Mouse (Mus musculus) hindbrain, embryonic 13.5 days (tissue): ENCODE data around the gene Mrc1. TPM values are rescaled to one million over a fixed set of nuclear protein-coding genes. Genes with fewer than 3 reads are reported as not detected.

Experiments used
- ATAC-seq: fragments of 200-750 bp; cut with Nextera tagmentation; 2 replicates; pipeline ENCODE4 v1.8.0; 2017; ENCODE audit warnings: moderate TSS enrichment; ENCODE audit not compliant: low FRiP score
- H3K27ac ChIP-seq: fragments of 300-500 bp; sonication (generic); 2 replicates; pipeline ENCODE4 v1.5.1; 2015; ENCODE audit warnings: inconsistent platforms, mild to moderate bottlenecking, moderate library complexity
- H3K27me3 ChIP-seq: fragments of 300-500 bp; sonication (generic); 2 replicates; pipeline ENCODE4 v1.6.1; 2015; ENCODE audit warnings: mild to moderate bottlenecking, inconsistent platforms
- H3K36me3 ChIP-seq: fragments of 300-500 bp; sonication (generic); 2 replicates; pipeline ENCODE4 v1.6.1; 2015; ENCODE audit warnings: mild to moderate bottlenecking, inconsistent platforms
- H3K4me1 ChIP-seq: fragments of 300-500 bp; sonication (generic); replicated peaks from 2 replicates; pipeline ENCODE4 v1.6.1; 2015; ENCODE audit warnings: inconsistent platforms
- H3K4me2 ChIP-seq: fragments of 300-500 bp; sonication (generic); 2 replicates; pipeline ENCODE4 v1.6.1; 2015; ENCODE audit warnings: inconsistent platforms, mild to moderate bottlenecking, moderate library complexity
- H3K4me3 ChIP-seq: fragments of 300-500 bp; sonication (generic); 2 replicates; pipeline ENCODE4 v1.5.1; 2015; ENCODE audit warnings: mild to moderate bottlenecking, inconsistent platforms
- H3K9ac ChIP-seq: fragments of 300-500 bp; sonication (generic); 2 replicates; pipeline ENCODE4 v1.6.1; 2015; ENCODE audit warnings: mild to moderate bottlenecking, inconsistent platforms
- H3K9me3 ChIP-seq: fragments of 300-500 bp; sonication (generic); 2 replicates; pipeline ENCODE4 v1.6.1; 2016; ENCODE audit warnings: inconsistent platforms
- WGBS: fragments of 180-500 bp; shearing (Covaris S2); methylation state at CpG from one replicate; pipeline ENCODE4 v1.1.7; 2015; 5-methylcytosine and 5-hydroxymethylcytosine counted together
- polyA plus RNA-seq: library from polyadenylated mRNA; unstranded; fragments of >200 nt; fragmentation: Nextera tagmentation; extraction: Ambion mirVana; gene quantifications from 2 replicates; pipeline ENCODE4 v1.2.1, GENCODE M21; 2015

Mrc1 gene
- polyA plus RNA-seq, 1 experiment from 2014 or later, result 5.6 TPM

DNA sequence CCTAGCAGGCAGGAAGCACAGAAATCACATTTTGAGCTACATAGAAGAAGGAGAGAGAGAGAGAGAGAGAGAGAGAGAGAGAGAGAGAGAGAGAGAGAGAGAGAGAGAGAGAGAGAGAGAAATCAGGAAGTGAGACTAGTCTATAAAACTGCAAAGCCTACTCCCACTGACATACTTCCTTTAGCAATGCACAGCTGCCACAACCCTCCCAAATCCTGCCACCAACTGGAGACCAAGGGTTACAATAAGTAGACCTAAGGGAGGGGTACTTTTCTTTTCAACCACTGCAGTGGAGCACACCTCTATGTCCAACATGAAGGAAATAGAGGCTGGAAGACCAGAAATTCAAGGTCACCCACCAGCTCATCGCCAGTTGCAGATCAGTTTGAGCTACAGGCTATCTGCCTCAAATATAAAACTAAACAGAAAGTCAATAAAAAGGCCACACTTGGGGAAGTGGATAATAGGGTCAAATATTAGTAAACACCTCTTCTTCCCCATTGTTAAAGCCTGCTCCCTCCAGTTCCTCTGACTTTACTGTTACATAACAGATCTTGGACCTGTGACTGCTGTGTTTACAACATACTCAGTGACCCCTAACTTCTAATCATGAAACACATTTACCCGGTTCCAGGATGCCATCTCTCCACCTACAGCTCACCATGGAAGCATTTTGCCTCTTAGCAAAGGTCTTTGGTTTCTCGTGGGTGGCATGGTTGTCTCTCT, 20.8 kb downstream of the Mrc1 start:
- 85% methylated on average over 3 of the region's 3 CpGs for WGBS
- H3K4me1 ChIP-seq, result no peaks in the 10 kb centered on the region
- H3K9ac ChIP-seq, result no peak overlapping the region
- no peak overlapping the region for H3K4me2 ChIP-seq
- ATAC-seq, result no peak
- H3K27ac ChIP-seq, result no peak overlapping the region
- H3K27me3 ChIP-seq, result no peaks in the 10 kb centered on the region
- no peak overlapping the region for H3K4me3 ChIP-seq
- no peaks in the 10 kb centered on the region for H3K36me3 ChIP-seq
- no peaks in the 10 kb centered on the region for H3K9me3 ChIP-seq

- Histone ChIP-seq H3K9ac (no peak overlapping the region), H3K4me3 (no peak overlapping the region), H3K27me3 (no peaks in the 10 kb centered on the region), H3K9me3 (no peaks in the 10 kb centered on the region), H3K27ac (no peak overlapping the region), H3K4me2 (no peak overlapping the region), H3K36me3 (no peaks in the 10 kb centered on the region), H3K4me1 (no peaks in the 10 kb centered on the region)
- ATAC-seq, result no peak
- WGBS, result 87% methylated on average over 3 of the region's 3 CpGs
Measured at GRCm38 (mm10) chr2:14251938-14252337, 22.7 kb downstream of the Mrc1 start.

DNA sequence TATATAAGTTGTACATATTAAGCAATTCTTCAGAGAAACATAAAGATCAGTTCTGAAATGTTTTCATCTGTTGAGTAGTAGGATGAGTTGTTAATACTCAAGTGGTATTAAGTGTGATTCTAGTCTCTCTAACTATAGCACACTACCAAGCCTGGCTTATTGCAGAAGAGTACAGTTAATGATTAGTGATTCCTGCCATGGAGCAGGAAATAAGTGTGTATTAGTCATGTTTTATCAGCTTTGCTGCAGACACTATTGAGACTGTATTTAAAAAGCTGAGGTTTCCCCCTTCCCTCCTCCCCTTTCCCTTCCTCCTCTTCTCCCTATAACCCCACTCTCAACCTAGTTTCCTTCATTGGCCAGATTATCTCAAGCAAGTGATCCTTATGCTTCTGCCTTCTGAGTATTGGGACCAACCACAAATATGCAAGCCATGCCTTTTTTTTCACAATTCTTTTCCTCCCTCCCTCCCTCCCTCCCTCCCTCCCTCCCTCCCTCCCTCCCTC, 29.2 kb downstream of the Mrc1 start:
- Histone ChIP-seq H3K27me3 (no peaks in the 10 kb centered on the region), H3K4me3 (no peak overlapping the region), H3K36me3 (no peaks in the 10 kb centered on the region), H3K4me2 (no peak overlapping the region), H3K9ac (no peak overlapping the region), H3K27ac (no peak overlapping the region), H3K9me3 (no peaks in the 10 kb centered on the region), H3K4me1 (no peaks in the 10 kb centered on the region)
- ATAC-seq, result no peak

GRCm38 (mm10) chr2:14262090-14262489, 32.9 kb downstream of the Mrc1 start:
- Histone ChIP-seq H3K4me3 (no peak overlapping the region), H3K27me3 (no peaks in the 10 kb centered on the region), H3K4me1 (no peaks in the 10 kb centered on the region), H3K4me2 (no peak overlapping the region), H3K36me3 (no peaks in the 10 kb centered on the region), H3K9ac (no peak overlapping the region), H3K9me3 (no peaks in the 10 kb centered on the region), H3K27ac (no peak overlapping the region)
- WGBS, result 86% methylated on average over 1 of the region's 1 CpGs
- no peak for ATAC-seq

DNA sequence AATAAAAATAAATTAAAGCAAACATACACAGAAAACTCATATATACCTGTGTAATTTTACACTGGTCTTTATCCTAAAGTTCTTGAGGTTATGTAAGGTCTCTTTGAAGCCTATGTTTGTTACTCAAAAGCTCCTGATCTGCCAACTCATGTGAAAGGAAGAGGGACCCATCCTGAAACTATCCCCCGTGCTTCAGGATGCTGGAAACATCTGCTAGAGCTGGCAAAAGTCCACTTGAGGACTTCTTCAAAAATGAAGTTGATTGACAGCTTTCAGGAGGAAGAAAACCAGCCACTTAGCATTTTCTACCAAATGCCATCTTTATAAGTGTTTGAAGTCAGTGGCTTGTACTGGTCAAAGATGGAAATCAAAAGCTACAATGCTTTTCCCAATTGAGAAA, 40.0 kb downstream of the Mrc1 start:
- Histone ChIP-seq H3K9ac (no peak overlapping the region), H3K4me2 (no peak overlapping the region), H3K27me3 (no peaks in the 10 kb centered on the region), H3K36me3 (no peaks in the 10 kb centered on the region), H3K9me3 (no peaks in the 10 kb centered on the region), H3K4me3 (no peak overlapping the region), H3K27ac (no peak overlapping the region), H3K4me1 (no peaks in the 10 kb centered on the region)
- ATAC-seq, result no peak
- 78% methylated on average over 1 of the region's 1 CpGs for WGBS

GRCm38 (mm10) chr2:14272088-14272487, 42.9 kb downstream of the Mrc1 start:
- Histone ChIP-seq H3K4me1 (no peaks in the 10 kb centered on the region), H3K36me3 (no peaks in the 10 kb centered on the region), H3K4me3 (no peak overlapping the region), H3K27me3 (no peaks in the 10 kb centered on the region), H3K4me2 (no peak overlapping the region), H3K9ac (no peak overlapping the region), H3K9me3 (no peaks in the 10 kb centered on the region), H3K27ac (no peak overlapping the region)
- WGBS, result 100% methylated on average over 1 of the region's 1 CpGs
- ATAC-seq, result no peak

DNA sequence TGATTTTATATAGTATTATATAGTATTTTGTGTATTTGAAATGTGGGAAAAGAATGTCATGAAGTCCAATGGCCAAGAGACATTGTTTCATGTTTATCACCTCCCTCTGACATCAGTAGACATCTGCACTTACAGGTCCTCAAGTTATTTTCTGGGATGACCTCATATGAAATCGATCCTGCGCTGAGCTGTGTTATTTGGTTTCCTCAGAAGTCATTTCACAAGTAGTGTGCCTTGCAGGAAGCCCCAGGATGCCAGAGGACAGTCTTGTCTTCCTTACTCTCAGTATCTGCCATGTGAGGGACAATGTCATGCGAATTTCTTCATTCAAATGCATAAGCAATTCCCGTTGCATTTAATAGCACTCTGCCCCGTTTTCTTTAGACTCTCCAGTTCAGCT, 46.6 kb downstream of the Mrc1 start:
- H3K4me3 ChIP-seq, result no peak overlapping the region
- ATAC-seq, result no peak
- H3K4me2 ChIP-seq, result no peak overlapping the region
- H3K9me3 ChIP-seq, result no peaks in the 10 kb centered on the region
- no peak overlapping the region for H3K9ac ChIP-seq
- H3K27ac ChIP-seq, result no peak overlapping the region
- WGBS, result 81% methylated on average over 5 of the region's 5 CpGs
- H3K36me3 ChIP-seq, result no peaks in the 10 kb centered on the region
- no peaks in the 10 kb centered on the region for H3K4me1 ChIP-seq
- H3K27me3 ChIP-seq, result no peaks in the 10 kb centered on the region

DNA sequence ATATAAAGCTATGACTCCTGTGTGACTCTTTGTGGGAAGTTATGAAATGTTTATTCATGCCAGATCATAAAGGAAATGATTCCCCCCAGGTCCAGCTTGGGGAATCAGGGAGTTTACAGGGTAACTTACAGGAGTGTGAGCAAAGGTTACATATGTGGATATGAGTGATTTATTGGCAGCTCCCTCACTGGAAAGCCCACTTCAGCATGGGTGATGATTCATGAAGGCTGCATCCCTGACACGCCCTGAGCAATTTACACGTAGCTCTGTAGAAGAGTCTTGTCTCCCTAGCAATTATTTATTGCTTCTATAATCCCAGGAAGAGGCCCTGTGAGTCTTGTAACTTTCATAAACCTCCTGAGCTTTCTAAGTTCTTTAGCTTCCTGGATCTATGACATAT, 50.1 kb downstream of the Mrc1 start:
- no peak overlapping the region for H3K4me2 ChIP-seq
- no peaks in the 10 kb centered on the region for H3K27me3 ChIP-seq
- ATAC-seq, result no peak
- H3K4me1 ChIP-seq, result no peaks in the 10 kb centered on the region
- H3K9ac ChIP-seq, result no peak overlapping the region
- H3K27ac ChIP-seq, result no peak overlapping the region
- no peaks in the 10 kb centered on the region for H3K36me3 ChIP-seq
- H3K4me3 ChIP-seq, result no peak overlapping the region
- 74% methylated on average over 2 of the region's 2 CpGs for WGBS
- H3K9me3 ChIP-seq, result no peaks in the 10 kb centered on the region

DNA sequence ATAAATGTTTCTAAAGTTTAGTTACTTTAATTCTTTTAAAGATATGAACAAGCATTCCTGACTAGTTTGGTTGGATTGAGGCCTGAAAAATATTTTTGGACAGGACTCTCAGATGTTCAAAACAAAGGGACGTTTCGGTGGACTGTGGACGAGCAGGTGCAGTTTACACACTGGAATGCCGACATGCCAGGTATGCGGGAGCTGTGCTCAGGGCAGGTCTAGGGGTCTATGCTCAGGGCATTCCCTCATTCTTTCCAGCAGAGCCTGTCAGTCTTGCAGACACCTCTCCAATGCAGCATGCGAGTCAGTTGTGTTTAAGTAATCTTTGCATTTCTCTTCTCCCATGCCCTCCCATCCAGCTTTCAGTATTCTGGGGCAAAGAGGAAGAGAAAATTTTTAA, 50.6 kb downstream of the Mrc1 start:
- WGBS, result 92% methylated on average over 6 of the region's 6 CpGs

DNA sequence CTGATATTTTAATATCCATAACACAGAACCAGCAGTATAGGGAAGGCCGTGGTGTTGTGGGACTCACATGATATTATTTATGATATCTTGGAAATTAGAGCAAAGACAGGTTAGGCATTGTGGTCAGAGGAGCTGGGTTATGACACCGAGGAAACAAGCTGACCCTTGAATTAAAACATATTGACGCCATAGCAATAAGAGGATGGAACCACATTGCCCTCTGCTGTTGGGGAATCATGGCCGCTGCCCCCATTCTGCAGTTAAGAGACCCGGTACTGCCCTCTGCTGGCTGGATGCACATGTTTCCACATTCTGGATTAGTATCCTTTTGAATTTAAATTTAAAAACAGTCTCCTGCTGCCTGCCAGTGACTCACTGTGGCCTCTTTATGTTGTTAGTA, 66.1 kb downstream of the Mrc1 start:
- Histone ChIP-seq H3K9me3 (no peaks in the 10 kb centered on the region), H3K4me3 (no peak overlapping the region), H3K4me1 (no peaks in the 10 kb centered on the region), H3K9ac (no peak overlapping the region), H3K4me2 (no peak overlapping the region), H3K27me3 (no peaks in the 10 kb centered on the region), H3K27ac (no peak overlapping the region), H3K36me3 (no peaks in the 10 kb centered on the region)
- 0 out of 2 replicates have a peak, but pooled peaks have one; percentile 52 for ATAC-seq
- 44% methylated on average over 5 of the region's 5 CpGs for WGBS

More for the DNA sequence above, 50.6 kb downstream of the Mrc1 start:
- H3K27me3 ChIP-seq, result no peaks in the 10 kb centered on the region
- no peak overlapping the region for H3K9ac ChIP-seq
- H3K9me3 ChIP-seq, result no peaks in the 10 kb centered on the region
- H3K27ac ChIP-seq, result no peak overlapping the region
- H3K36me3 ChIP-seq, result no peaks in the 10 kb centered on the region
- no peak for ATAC-seq
- no peak overlapping the region for H3K4me3 ChIP-seq
- no peaks in the 10 kb centered on the region for H3K4me1 ChIP-seq
- no peak overlapping the region for H3K4me2 ChIP-seq

GRCm38 (mm10) chr2:14312505-14313380, 83.6 kb downstream of the Mrc1 start:
- ATAC-seq, result no peak
- H3K9ac ChIP-seq, result no peak overlapping the region
- no peaks in the 10 kb centered on the region; the same call in 1 of the 2 replicates for H3K9me3 ChIP-seq
- 79% methylated on average over 4 of the region's 4 CpGs for WGBS
- H3K4me3 ChIP-seq, result no peak overlapping the region
- H3K4me2 ChIP-seq, result no peak overlapping the region
- H3K27me3 ChIP-seq, result no peaks in the 10 kb centered on the region
- H3K27ac ChIP-seq, result no peak overlapping the region
- H3K4me1 ChIP-seq, result no peaks in the 10 kb centered on the region
- no peaks in the 10 kb centered on the region for H3K36me3 ChIP-seq

DNA sequence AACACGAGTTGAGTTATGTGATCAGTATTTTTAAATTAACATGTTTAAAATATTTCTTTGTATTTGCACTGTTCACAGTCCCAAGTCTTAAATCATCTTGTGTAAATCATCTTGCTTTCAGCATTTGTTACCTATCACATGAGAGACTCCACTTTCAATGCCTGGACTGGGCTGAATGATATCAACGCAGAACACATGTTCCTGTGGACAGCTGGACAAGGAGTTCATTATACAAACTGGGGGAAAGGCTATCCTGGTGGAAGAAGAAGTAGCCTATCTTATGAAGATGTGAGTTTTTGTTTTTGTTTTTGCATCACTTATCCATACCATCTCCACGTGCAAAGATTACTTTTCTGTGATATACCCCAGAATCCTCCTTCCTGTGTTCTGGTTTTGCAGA, 85.9 kb downstream of the Mrc1 start:
- Histone ChIP-seq H3K36me3 (no peaks in the 10 kb centered on the region), H3K4me3 (no peak overlapping the region), H3K9ac (no peak overlapping the region), H3K4me1 (no peaks in the 10 kb centered on the region), H3K27me3 (no peaks in the 10 kb centered on the region), H3K4me2 (no peak overlapping the region), H3K9me3 (no peaks in the 10 kb centered on the region; the same call in 1 of the 2 replicates), H3K27ac (no peak overlapping the region)
- ATAC-seq, result no peak
- WGBS, result 86% methylated on average over 3 of the region's 3 CpGs
